Mouse (Mus musculus) bone marrow, adult 2 months (tissue): ENCODE results near the gene Scaf4. TPM values are rescaled to one million over a fixed set of nuclear protein-coding genes. Genes with fewer than 3 reads are reported as not detected.

ENCODE experiments used
- H3K27ac ChIP-seq: fragments of 200-500 bp; 2 replicates; pipeline ENCODE4 v1.5.1; 2012; ENCODE audit warnings: low read depth, mild to moderate bottlenecking, control low read depth, inconsistent platforms, low read length; ENCODE audit not compliant: control insufficient read depth, poor library complexity, insufficient read depth
- H3K4me1 ChIP-seq: fragments of 200-500 bp; 2 replicates; pipeline ENCODE4 v1.6.1; 2011; ENCODE audit warnings: low read length; ENCODE audit not compliant: control insufficient read depth, insufficient read depth
- H3K4me3 ChIP-seq: fragments of 200-500 bp; replicated peaks from 2 replicates; pipeline ENCODE3; 2011; ENCODE audit warnings: mild to moderate bottlenecking, low read depth, low read length, control low read depth; ENCODE audit not compliant: control insufficient read depth
- CTCF ChIP-seq: fragments of 200-500 bp; IDR thresholded peaks from 2 replicates; pipeline ENCODE4 v1.5.1; 2011; ENCODE audit warnings: low read length, control low read depth; ENCODE audit not compliant: control insufficient read depth, insufficient read depth
- POLR2A ChIP-seq: fragments of 200-500 bp; IDR thresholded peaks from 2 replicates; pipeline ENCODE4 v1.6.1; 2011; ENCODE audit warnings: low read depth, mild to moderate bottlenecking, control low read depth, low read length, borderline replicate concordance; ENCODE audit not compliant: control insufficient read depth
- WGBS: fragments of 180-500 bp; shearing (Covaris S2); methylation state at CpG from one replicate; pipeline ENCODE4 v1.1.7; 2018; 5-methylcytosine and 5-hydroxymethylcytosine counted together
- polyA plus RNA-seq: library from polyadenylated mRNA; stranded (reverse); fragments of >200 nt; gene quantifications from 2 replicates; pipeline ENCODE4 v1.2.4, GENCODE M21; 2011; ENCODE audit warnings: low replicate concordance; ENCODE audit not compliant: missing spikeins, insufficient read depth, insufficient read length

Gene Scaf4
- polyA plus RNA-seq, 1 experiment: 27.2 TPM

- 20% methylated on average over 14 of the region's 14 CpGs for WGBS
- peaks cover 2% of the 10 kb centered on the region for H3K4me1 ChIP-seq
- peak overlapping the region; percentile 97 for H3K27ac ChIP-seq
- peak overlapping the region; percentile 58 for H3K4me3 ChIP-seq
- TF ChIP-seq CTCF (no peak), POLR2A (no peak)
Measured at GRCm38 (mm10) chr16:90282620-90283265, 1.6 kb downstream of the Scaf4 start.

- no peak overlapping the region for H3K4me3 ChIP-seq
- peaks cover 2% of the 10 kb centered on the region for H3K4me1 ChIP-seq
- TF ChIP-seq CTCF: no peak
- no peak for TF ChIP-seq POLR2A
- H3K27ac ChIP-seq: no peak overlapping the region
- 87% methylated on average over 9 of the region's 9 CpGs for WGBS
Measured at GRCm38 (mm10) chr16:90281406-90281805, 2.9 kb downstream of the Scaf4 start.

GRCm38 (mm10) chr16:90280989-90281388, 3.3 kb downstream of the Scaf4 start:
- 68% methylated on average over 5 of the region's 5 CpGs for WGBS
- Histone ChIP-seq H3K4me3 (no peak overlapping the region), H3K27ac (no peak overlapping the region), H3K4me1 (peaks cover 2% of the 10 kb centered on the region)
- no peak for TF ChIP-seq CTCF
- no peak for TF ChIP-seq POLR2A

GRCm38 (mm10) chr16:90280515-90280914, 3.8 kb downstream of the Scaf4 start:
- Histone ChIP-seq H3K27ac (no peak overlapping the region), H3K4me3 (no peak overlapping the region), H3K4me1 (peaks cover 2% of the 10 kb centered on the region)
- TF ChIP-seq CTCF (no peak), POLR2A (no peak)
- 78% methylated on average over 2 of the region's 2 CpGs for WGBS

GRCm38 (mm10) chr16:90279058-90279457, 5.2 kb downstream of the Scaf4 start:
- Histone ChIP-seq H3K4me3 (no peak overlapping the region), H3K4me1 (no peaks in the 10 kb centered on the region; the same call in none of the 2 replicates), H3K27ac (no peak overlapping the region)
- WGBS: 11% methylated on average over 6 of the region's 6 CpGs
- TF ChIP-seq CTCF (no peak), POLR2A (no peak)

- H3K4me1 ChIP-seq: no peaks in the 10 kb centered on the region; the same call in 1 of the 2 replicates
- H3K4me3 ChIP-seq: no peak overlapping the region
- TF ChIP-seq POLR2A: no peak
- no peak for TF ChIP-seq CTCF
- no peak overlapping the region for H3K27ac ChIP-seq
- WGBS: 47% methylated on average over 6 of the region's 6 CpGs
Measured at GRCm38 (mm10) chr16:90275521-90275920, 8.8 kb downstream of the Scaf4 start.

GRCm38 (mm10) chr16:90266581-90266980, 17.7 kb downstream of the Scaf4 start:
- Histone ChIP-seq H3K27ac (no peak overlapping the region), H3K4me1 (peaks cover 1% of the 10 kb centered on the region; the same call in 1 of the 2 replicates), H3K4me3 (no peak overlapping the region)
- 5% methylated on average over 1 of the region's 1 CpGs for WGBS
- TF ChIP-seq POLR2A (no peak), CTCF (no peak)

GRCm38 (mm10) chr16:90265106-90265505, 19.2 kb downstream of the Scaf4 start:
- no peak overlapping the region for H3K4me3 ChIP-seq
- H3K4me1 ChIP-seq: peaks cover 1% of the 10 kb centered on the region; the same call in 1 of the 2 replicates
- H3K27ac ChIP-seq: no peak overlapping the region
- TF ChIP-seq POLR2A: no peak
- no peak for TF ChIP-seq CTCF
- WGBS: 60% methylated on average over 1 of the region's 1 CpGs
